Comparison of ENCODE assay signal across 29 mouse cellular contexts in the genomic region with DNA sequence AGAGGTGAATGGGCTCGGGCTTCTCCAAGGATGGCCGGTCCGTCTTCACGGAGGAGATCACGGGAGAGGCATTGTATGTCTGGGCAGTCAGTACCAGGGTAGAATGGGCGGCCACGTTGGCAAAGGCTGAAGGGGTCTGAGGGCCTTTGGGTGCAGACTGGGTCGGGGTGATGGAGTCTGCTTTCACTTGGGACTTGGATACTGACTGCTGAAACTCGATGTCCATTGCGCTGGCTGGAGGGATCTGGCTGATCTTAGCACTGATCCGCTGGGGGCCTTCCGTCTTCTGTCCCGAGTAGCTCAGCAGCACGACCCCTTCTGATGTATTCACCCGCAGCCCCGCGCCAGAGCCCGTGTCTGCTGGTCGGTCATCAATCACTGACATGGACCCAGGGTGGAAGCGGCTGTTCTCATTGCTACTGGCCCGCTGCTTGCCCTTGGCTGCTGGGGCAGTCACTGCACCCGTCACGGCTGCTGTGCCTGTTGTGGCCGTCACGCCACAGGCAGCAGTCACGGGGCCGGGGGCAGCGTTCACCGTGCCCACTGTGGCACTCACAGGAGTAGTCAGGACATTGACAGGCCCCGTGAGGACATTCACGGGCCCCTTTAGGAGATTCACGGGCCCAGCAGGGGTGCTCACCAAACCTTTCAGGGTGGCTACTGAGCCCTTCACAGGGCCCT. TPM values are rescaled to one million over a fixed set of nuclear protein-coding genes. Genes with fewer than 3 reads are reported as not detected.
"Had no signal": no experiment of that assay in that cellular context is flagged by ENCODE, and none has a peak within 500 bp of the region (broad histone marks: within the 10 kb centered on the region; RNA-seq: fewer than 3 reads in every experiment).

No protein-coding gene starts in this region.

- H3K9me3 ChIP-seq: limb, embryonic 10.5 days; limb, embryonic 13.5 days; liver, embryonic 15.5 days; lung, embryonic 15.5 days had no signal

- H3K4me3 ChIP-seq: layer of hippocampus, adult 2 months; limb, embryonic 10.5 days; limb, embryonic 13.5 days; liver, embryonic 12.5 days; liver, embryonic 15.5 days; lung, embryonic 15.5 days had no signal

- H3K9ac ChIP-seq: limb, embryonic 13.5 days; liver, embryonic 12.5 days; liver, embryonic 15.5 days; lung, embryonic 15.5 days had no signal

- ATAC-seq: liver, embryonic 12.5 days had no signal

- H3K27me3 ChIP-seq: limb, embryonic 13.5 days; liver, embryonic 12.5 days; liver, embryonic 15.5 days; lung, embryonic 15.5 days; megakaryocyte, embryonic 14.5 days had no signal

- H3K4me2 ChIP-seq: limb, embryonic 13.5 days; liver, embryonic 12.5 days; liver, embryonic 15.5 days; lung, embryonic 15.5 days; midbrain, embryonic 11.5 days had no signal

- H3K27ac ChIP-seq: kidney, postnatal 0 days; layer of hippocampus, adult 2 months; limb, embryonic 10.5 days; limb, embryonic 13.5 days; liver, embryonic 12.5 days; liver, embryonic 15.5 days; lung, embryonic 15.5 days had no signal

- H3K4me1 ChIP-seq: limb, embryonic 13.5 days; liver, embryonic 12.5 days; lung, embryonic 15.5 days had no signal

- DNase-seq: kidney, postnatal 25 days; layer of hippocampus, adult 9-11 months; liver; lung, adult 18-20 months; lung, postnatal 10 days; lung, postnatal 36 days; midbrain, embryonic 14.5 days; retina, postnatal 1 day; right cerebral cortex, postnatal 25 days; spleen, adult 18-20 months; thymus, adult 18-20 months; thymus, postnatal 36 days had no signal

RNA-seq across cellular contexts. Expression of a gene that starts 36.9 kb away (rescaled TPM):
- total RNA-seq: neutrophil, adult 5-6 weeks had no signal
- polyA plus RNA-seq: kidney, embryonic 14.5 days; limb, embryonic 10.5 days; limb, embryonic 13.5 days; liver, embryonic 12.5 days; liver, embryonic 15.5 days; lung, embryonic 15.5 days; midbrain, embryonic 11.5 days; stomach, embryonic 16.5 days had no signal

RNA-seq across cellular contexts. Expression of a gene that starts 52.2 kb away (rescaled TPM):
- total RNA-seq: layer of hippocampus, postnatal 25 days; neutrophil, adult 5-6 weeks had no signal
- polyA plus RNA-seq: kidney, embryonic 14.5 days; midbrain, embryonic 11.5 days; midbrain, embryonic 14.5 days had no signal

RNA-seq across cellular contexts. Expression of a gene that starts 57.0 kb away (rescaled TPM):
- total RNA-seq: layer of hippocampus, adult 2 months; layer of hippocampus, postnatal 25 days; left cerebral cortex, adult 18-20 months; left cerebral cortex, postnatal 25 days; midbrain, postnatal 0 days; neutrophil, adult 5-6 weeks had no signal
- polyA plus RNA-seq: large intestine, adult 2 months; limb, embryonic 10.5 days; limb, embryonic 13.5 days; liver, embryonic 12.5 days; liver, embryonic 15.5 days; lung, embryonic 15.5 days; midbrain, embryonic 11.5 days; midbrain, embryonic 14.5 days; stomach, embryonic 16.5 days had no signal
